Mouse (Mus musculus) c-Kit-positive CD71-positive TER-119-negative erythroid progenitor cells, embryonic 14.5 days (primary cell): ENCODE measurements at regions not wholly inside any gene's neighbourhood (a gene's known extent, or its start where the extent isn't known, plus 50 kb on each side); places are given as distances from the start of the nearest gene placed in this dataset.
"Not testable (repeated sequence)": the region's sequence is repeated elsewhere in the genome, so short reads cannot be mapped to it uniquely, and the experiment has no call there.

Experiments used
- DNase-seq: peaks from one replicate; pipeline ENCODE4 v3.0.0-alpha.2; 2013; ENCODE audit warnings: low read depth

DNA sequence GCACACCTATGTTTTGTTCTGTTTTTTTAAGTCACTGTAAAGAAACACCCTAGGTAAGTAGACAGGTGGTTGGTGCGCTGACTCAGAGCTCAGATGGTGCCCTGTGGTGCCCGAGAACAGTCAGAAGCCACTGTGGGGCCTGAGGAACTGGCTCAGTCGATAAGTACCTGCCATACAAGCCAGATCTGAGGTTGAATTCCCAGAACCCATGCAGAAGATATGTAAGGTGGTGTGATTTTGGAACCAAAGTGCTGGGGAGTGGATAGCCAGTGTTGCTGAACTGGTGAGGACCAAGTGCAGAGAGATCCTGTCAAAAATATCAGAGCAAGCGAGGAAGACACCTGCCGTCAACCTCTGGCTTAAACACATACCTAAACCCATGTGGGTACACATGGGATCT lies 65.4 kb downstream of the Chst1 start:
- DNase-seq, result no peak

DNA sequence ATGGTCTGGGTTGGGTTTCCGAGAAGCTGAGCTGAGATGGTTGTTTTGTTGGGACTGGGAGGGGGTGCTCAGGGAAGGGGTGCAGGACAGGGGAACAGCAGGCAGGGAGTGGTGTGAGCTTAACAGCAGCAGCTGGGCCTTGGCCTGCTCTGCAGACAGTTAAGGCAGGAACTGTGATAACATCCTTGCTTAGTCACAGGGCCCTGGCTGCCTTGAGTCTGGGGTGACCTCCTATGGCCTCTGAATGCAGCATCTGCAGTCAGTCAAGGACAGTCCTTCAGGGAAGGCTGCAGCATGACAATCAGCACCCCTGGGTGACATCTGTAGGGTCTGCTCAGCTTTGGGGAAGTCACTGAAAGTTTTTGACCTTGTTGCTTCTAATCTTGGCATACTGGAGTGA lies 67.7 kb downstream of the Chst1 start:
- no peak for DNase-seq

DNA sequence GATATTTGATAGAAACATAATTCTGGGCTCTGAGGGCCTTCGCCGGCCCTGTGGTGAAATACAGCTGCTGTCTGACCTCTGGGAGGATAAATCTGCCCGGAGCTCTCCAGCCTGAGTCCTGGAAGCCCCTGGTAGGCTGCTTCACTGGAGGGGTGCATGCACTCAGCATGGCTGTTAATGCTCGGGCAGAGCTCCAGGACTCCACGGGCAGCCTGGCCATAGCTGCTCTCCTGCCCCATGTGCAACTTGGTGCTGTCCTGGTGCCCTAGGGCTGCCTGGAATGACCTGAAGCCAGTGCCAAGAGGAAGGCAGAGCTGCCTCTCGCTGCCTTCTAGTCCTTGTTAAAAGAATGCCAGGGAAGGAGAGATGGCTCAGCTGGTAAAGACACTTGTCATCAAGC lies 68.2 kb downstream of the Chst1 start:
- DNase-seq, result no peak

DNA sequence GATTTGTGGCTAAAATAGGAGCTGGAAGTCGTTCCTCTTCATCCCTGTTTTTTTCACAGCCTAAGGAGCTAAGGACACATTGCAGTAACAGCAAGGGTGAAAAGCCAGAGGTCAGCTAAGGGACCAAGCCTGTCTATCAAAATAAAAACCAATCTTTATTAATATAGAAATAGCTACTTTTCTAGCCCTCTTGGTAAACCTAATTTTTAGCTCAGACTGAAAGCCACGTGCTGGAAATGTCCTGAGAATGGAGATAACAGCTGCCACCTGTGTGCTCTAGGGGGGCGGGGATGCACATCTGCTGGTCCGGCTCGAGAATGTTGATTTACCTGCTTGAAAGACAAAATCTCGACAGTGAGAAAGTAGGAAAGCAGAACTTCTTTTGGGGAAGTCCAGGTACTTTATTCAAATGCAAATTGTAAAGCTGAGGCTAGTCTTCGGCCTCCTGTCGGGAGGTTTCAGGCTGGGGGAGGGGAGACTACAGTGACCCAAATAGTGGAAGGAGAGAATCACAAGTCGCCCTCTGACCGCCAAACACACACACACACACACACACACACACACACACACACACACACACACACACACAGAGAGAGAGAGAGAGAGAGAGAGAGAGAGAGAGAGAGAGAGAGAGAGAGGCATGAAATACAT lies 70.0 kb downstream of the Chst1 start:
- DNase-seq, result not testable (repeated sequence)

DNA sequence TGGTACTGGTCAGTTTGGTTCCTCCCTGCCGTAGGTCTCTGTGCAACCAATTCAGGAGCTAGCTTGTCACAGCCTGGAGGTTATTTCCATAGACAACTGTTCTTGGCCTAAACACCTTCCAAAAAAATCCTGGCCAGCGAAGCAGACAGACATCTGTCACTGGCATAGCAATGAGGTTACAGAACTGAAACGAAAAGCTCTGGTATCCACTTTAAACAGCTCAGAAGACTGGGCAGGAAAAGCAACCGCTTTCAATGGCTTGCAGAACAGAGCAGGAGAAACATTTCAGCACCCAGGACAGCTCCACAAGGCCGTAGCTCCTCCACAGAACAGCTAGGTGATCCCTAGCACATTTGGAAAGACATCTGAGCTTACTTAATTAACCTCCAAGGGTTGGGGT lies 72.1 kb downstream of the Chst1 start:
- no peak for DNase-seq

DNA sequence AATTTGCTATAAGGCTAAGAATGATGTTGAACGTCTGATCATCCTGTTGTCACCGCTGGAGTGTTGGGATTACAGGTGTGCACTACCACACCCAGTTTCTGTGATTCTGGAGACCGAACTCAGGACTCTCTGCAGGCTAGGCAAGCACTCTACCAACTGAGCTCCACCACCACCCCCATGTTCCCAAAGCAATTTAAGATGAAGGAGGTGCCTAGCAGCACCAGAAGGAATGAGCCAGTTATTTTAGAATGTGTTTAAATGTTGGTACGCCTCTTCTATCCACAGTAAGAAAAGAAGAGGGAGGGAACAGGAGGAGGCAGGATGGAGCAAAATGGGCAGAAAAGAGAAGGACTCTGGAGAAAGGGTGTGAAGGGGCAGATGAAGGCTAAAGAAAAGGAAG lies 72.6 kb downstream of the Chst1 start:
- DNase-seq, result no peak

DNA sequence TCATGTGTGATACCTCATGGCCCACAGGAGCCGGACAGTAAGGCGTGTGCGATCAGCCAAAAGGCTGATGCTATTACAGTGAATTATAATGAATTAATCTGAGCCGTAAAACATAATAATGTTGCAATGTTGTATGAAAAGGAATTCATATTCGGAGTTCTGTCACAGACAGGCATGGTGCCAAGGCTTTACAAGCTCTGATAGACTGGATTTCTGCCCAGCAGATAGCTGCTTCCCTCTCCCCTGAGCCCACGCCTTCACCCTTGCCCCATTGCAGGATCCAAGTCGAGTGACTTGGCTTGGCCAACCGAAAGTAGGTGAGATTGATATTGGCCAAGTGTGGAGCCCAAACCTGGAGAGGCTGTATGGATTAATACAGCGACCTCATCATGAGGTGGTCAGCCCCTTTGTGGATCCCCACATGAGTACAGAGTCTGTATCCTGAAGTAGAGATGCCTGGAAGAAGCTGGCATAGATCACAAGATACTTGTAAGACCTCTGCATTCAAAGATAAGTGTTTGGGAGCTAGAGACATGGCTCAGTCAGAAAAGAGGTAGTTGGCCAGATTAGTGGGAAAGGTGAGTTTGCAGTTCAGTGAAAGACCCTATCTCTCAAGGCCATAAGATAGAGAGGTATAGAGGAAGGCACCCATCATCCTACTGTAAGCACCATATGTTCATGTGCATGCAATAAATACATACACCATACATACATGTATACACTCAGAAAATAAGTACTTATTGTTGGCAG lies 73.7 kb downstream of the Chst1 start:
- no peak for DNase-seq

DNA sequence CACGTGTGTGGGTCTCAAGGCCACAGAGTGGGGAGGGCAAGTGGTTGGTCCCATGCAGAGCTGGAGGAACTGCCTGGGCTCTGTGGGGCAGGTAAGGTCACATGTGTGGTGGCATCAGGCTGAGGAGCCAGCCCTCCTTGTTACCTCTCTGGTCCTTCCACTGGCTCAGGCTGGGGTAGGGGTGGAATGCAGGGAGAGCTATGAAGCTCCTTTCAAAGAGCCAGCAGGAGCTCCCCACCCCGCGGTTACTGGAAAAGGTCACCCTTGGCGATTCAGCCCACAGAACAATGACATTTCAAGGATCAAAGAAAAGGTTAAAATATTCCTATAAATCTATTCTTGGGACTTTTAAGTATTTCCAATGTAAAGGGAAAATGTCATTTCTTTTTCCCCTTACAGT lies 74.4 kb downstream of the Chst1 start:
- no peak for DNase-seq

DNA sequence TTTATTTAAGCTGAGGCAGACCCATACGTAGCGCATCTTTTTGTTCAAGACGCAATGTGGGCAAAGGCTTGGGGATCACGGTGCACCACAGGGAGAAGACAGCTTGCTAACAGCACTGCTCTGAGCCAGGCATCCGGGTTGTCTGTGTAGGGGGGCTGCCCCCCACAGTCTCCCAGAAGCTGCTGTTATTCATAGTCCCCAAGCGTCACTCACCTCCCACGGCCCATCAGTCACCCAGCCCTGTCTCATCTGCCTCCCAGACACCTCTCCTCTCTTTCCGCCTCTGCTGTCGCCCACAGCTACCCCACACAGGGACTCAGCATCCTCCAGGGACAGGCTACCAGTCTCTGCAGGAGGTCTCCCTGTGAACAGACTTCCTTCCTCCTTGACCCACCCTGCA lies 75.7 kb downstream of the Chst1 start:
- no peak for DNase-seq

DNA sequence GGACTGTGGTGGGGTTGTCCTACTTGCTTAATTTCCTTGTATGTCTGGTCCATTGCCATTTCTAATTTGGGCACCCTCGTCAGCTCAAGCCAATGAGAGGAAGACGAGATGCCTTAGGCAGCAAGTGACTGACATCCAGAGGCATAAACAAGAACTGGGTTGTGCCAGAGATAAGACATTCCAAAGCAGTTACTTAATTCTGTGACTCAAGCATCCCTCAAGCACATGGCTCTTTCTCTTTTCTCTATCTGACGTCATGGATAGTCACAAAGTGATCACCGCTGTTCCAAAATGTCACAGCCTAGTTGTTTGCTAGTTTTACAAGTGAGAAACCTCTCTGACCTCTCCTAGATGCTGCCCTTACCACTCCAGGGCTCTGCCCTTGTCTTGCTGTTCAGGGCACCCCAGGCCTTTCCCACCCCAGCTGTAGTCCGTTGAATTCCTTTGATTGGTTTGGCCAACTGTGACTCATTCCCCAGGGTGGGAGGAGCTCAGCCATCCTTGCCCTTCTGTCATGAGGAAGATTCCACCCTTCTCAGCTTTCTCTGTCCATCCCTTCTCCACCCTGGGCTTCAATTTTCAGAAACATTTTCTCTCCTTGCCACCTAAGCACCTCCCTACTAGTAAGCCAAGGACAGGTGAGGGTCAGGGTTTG lies 78.9 kb downstream of the Chst1 start:
- no peak for DNase-seq

DNA sequence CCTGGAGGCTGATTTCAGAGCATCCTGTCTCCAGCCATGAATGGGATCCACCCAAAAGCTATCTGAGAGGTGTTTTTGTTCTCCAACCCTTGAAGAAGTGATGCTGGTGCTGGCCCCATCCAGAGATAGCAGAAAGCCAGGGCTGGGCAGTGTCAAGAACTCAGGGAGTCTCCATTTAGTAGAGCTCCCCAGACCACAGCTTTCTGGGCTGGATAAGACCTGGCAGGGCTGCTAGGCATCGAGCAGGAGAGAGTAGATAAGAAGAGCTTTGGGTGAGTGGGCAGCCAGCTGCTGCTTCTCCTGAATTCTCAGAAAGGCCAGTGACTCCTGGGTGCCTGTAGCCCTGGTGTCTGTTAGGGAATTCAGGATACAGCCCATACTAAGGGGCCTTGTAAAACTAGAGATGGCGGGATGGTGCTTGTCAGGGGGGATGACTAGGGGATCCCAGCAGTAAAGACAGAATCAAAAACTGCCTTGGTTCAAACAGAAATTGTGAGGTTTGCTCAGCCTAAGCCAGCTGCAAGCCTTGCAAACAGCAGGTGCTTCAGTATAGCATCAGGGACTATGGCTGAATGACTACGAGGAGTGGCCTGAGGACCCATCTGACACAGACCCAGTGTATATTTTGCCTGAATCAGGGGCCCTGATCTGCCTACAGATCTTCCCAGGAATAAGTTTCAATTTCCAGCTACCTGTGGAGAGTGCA lies 79.6 kb downstream of the Chst1 start:
- peak; percentile 21 for DNase-seq

DNA sequence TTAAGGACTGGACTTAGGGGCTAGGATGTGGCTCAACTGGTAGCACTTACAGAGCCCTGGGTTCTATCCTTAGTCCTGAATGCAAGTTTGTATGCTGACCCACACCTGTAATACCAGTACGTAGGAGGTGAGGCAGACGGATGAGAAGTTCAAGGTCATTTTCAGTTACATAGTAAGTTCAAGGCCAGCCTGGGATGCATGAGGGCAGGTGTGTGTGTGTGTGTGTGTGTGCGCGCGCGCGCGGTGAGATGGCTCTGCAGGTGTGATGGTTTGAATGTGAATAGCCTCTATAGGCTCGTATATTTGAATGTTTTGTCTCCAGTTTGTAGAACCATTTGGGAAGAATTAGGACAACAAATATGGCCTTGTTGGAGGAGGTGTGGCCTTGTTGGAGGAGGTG lies 82.7 kb downstream of the Chst1 start:
- no peak for DNase-seq

DNA sequence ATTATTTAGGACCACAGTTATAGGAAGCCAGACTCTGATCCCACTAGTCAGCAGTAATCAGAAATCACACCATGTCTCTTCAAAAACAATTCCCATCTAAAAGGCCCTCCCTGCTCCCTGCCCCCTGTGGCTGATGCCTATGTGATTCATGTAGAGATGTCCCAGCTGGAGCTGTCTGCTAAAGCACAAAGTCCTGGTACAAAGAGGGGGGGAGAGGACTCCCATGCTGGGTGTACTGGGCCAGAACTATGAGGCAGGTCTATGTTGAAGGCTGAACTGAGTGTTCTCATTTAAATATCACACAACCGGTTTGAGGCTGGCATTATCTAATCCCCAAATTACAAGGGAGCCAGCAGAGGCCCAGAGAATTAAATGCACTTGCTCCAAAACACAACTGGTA lies 88.2 kb downstream of the Chst1 start:
- DNase-seq, result no peak

DNA sequence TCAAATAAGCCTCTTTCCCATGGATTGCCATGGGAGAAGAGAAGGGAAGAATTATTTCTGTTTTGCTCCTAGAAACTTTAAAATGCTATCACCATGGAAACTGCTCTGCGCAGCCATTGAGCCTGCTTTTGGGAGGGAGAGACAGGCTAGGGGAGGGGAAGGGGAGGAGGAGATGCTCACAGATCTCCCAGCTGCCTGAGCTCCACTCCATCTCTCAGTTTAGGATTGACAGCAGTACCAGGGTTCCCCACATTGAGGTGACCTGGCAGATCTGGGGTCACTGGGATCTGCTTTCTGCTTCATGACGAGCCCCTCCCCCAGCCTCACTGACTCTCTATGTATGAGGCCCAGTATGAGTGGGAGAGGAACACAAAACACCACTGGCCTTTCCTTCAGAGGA lies 89.7 kb downstream of the Chst1 start:
- no peak for DNase-seq

DNA sequence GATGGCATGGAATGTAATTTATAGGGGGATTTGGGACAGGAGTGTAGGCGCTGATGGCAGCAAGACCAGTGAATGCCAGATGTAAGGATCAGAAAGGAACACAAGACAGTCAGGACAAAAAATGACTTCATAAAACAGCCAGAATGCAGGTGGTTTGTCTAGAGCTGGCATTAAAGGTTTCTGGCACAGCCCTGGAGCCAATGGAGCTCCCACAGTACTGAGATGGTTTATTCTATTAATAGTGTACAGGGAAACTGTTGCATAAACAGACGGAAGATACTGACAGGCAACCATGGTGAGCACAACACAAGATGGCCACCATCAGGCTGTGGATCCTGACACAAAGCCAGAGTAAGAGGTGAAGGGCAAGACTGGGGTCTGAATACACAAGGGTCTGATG lies 90.8 kb downstream of the Chst1 start:
- no peak for DNase-seq

DNA sequence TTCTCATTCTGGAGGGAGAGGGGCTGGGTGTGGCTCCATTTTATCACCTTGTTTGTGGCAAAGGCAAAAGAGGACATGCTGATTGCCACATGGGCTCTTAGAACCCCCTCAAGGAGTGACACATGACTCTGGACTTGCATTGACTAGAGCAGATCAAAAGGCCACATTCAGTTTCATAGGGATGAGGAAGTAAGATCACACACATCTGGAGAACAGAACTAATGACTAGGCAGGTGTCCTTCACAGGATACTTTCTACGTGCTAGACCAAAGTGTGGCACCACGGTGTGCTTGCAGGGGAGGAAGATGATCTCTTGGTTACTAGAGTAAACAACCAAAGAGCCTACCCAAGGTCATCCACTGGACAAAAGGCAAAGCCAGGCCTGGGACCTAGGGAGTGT lies 91.9 kb downstream of the Chst1 start:
- DNase-seq, result no peak

DNA sequence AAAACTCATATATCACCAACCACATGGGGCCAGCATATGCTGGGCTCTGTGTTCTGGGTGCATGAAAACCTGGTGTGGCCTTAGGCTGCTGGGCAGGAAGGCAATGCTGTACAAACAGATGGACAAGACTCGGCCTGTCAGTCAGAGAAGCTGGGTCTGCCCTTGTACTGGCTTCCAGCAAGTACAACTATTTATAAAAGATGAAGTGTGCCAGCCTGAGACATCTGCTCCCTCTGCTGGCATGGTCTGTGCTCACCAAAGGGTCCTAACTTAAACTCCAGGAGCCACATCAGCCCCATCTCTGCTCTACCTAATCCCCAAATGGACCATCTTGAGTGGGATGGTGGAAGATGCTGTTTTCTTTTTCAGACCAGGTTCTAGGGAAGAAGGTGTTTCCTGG lies 93.1 kb downstream of the Chst1 start:
- no peak for DNase-seq

DNA sequence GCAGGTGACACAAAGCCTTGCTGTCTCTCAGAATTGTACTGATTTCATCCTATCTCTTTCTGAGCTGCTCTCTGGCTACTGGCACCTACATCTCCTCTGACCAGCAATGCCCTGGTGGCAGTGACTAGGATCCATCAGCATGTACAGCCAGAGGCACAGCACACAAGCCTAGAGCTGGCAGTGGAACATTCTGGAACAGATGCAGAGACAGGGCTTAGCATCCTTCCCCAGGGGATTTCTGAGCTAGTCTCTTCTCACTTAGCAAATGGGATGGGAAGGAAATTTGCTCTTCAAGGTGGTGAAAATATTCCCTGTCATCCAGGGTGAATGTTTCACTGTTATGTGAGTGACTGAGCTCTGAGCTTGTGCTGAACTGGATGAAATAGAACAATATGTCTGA lies 93.5 kb downstream of the Chst1 start:
- no peak for DNase-seq

DNA sequence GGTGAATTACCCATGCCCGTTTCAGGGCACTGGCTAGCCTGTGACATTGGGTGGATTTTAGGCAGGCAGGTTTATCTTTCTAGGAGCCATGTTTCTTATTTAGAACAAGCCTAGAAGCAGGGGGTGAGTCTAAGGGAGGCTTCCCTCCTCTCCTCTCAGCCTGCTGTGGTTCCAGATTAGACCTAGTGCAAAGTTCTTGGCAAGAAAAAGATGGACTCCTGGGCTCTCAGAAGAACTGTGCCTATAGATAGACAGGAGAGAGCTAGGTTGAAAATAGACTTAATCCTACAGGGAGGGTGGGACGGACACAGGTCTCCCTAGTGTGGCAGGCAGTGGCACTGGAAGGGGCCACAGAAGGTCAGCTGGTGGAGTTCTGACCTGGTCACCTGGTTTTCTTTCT lies 95.3 kb downstream of the Chst1 start:
- DNase-seq, result no peak

DNA sequence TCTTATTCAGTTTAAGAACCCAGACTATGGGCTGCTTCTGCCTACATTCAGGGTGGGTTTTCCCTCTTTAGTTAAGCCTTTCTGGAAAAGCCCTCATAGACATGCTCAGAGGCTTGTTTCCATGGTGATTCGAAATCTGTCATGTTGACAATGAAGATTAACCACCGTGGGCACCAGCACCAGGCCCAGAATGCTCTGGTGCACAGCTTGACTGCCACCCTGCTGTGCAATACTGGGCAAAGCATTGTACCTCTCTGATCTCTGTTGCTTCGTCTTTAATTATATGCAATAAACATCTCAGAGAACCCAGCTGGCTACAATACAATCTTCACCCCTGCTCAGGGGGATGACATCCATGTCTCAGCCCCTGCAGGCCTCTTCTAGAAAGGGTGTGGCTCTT lies 96.4 kb downstream of the Chst1 start:
- DNase-seq, result no peak

DNA sequence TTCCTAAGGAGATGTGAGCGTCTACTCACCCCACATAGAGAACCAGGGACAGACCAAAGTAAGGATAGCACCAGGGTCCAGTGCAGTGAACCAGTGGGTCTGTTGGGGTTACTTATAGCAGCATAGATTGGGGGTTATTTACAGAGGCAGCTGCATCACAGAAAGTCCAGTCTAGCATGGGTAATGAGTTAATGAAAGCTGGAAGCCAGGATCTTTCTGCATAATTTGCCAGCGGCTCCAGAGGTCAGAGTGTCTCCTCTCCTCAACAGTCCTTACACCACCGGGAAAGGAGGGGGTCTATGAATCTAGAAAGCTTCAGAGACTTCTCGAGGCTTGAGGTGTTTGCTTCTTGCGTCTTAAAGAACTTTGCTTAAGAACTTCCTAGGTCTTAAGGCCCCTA lies 98.2 kb downstream of the Chst1 start:
- no peak for DNase-seq

DNA sequence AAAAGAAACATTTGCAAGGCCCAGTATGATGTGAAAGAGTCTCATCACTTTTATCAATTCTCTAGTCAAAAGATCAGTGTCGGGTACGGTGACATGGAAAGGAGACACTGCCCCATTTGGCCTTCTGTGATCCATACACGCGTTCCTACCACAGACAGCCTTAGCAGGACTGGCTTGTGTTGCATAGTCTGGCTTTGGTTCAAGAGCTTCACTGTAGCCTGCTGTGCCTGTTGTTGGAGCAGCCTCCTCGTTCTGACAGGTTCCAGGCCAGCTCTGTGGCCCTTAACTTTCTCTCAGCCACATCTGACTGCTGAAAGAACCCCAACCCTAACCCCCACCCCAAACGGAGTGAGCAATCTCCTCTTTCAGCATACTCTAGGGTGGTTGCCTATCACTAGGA lies 99.9 kb downstream of the Chst1 start:
- DNase-seq, result no peak

DNA sequence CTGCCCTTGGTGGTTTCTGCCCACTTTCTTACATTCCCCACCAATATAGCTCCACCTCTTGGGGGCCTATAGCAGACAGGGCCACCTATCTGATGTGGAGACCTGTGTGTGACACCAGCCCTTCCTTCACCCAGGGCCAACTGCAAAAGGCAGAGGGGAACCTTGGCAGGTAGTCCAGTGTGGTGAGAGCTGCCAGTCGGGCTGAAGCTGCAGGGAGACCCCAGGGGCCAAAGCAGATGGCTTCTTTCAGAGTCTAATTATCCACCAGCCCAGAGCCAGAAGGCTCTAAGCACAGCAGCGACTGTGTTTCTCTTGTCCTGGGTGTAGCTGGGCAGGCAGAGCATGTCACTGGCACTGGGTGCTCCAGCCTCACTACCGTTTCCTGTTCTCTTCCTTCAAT lies 104.5 kb downstream of the Chst1 start:
- no peak for DNase-seq
